27 mouse cellular contexts compared by ENCODE assay signal in the genomic region with DNA sequence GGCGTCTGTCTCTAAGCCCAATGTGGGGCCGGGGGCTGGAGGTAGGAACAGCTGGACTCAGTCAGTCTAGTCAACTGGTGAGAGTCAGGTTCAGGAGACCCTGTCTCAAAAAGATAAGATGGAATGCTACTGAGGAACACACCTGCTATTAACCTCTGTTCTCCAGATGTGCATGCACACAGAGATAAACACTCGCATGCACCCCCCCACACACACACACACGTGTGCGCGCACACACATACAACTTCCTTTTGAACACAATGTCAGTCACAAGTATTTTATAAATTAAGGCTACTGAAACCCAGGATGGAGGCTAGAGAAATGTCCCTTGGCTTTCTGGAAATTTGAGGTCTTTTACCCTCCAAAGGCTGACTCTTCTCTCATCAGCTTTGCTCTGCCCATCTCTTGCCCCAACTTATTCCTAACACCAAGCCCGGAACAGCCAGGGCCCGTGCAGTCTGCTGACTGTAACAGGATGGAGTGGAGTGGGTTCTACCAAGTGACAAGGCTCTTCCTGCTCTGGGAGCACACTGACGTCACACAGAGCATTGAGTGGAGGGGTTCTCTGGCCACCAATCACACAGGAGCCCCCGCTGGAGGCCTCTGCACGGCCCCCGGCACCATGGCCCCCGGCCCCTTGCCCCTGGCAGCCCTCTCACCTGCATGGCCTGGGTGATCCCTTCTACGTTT. TPM values are rescaled to one million over a fixed set of nuclear protein-coding genes. Genes with fewer than 3 reads are reported as not detected.
DNase-seq lines count a peak whose midpoint lies in the region; ATAC-seq and TF ChIP-seq lines count a peak whose summit lies in the region.
"Had no signal": no experiment of that assay in that cellular context is flagged by ENCODE, and none has a peak within 500 bp of the region (broad histone marks: within the 10 kb centered on the region; RNA-seq: fewer than 3 reads in every experiment).

No protein-coding gene starts in this region.

- no peaks in the 10 kb centered on the region for H3K9me3 ChIP-seq in liver, embryonic 16.5 days (replicated peaks; ENCODE audit: control insufficient read depth, low read length)
- no peaks in the 10 kb centered on the region for H3K9me3 ChIP-seq in liver, postnatal 0 days (ENCODE audit: low read length)
- H3K9me3 ChIP-seq: embryonic facial prominence, embryonic 12.5 days; embryonic facial prominence, embryonic 15.5 days; G1E; hindbrain, embryonic 10.5 days; hindbrain, embryonic 13.5 days had no signal

- H3K9ac ChIP-seq in liver, embryonic 16.5 days (ENCODE audit: low read depth, low read length), result no peak overlapping the region
- no peak overlapping the region for H3K9ac ChIP-seq in liver, postnatal 0 days (replicated peaks)
- H3K9ac ChIP-seq: embryonic facial prominence, embryonic 12.5 days; embryonic facial prominence, embryonic 15.5 days; hindbrain, embryonic 13.5 days had no signal

- intact Hi-C loops in heart, postnatal 10 days (cut with DNase I), result no loop called here

- H3K27me3 ChIP-seq in liver, embryonic 16.5 days (ENCODE audit: control insufficient read depth, insufficient read depth, low read depth, low read length), result no peaks in the 10 kb centered on the region
- H3K27me3 ChIP-seq in liver, postnatal 0 days (ENCODE audit: insufficient read depth, low read length), result no peaks in the 10 kb centered on the region
- H3K27me3 ChIP-seq: embryonic facial prominence, embryonic 12.5 days; embryonic facial prominence, embryonic 15.5 days; hindbrain, embryonic 13.5 days had no signal

- no peak for DNase-seq in liver, postnatal 0 days
- DNase-seq in naive thymus-derived CD4-positive, alpha-beta T cell, adult 2 months (ENCODE audit: low read depth), result peak; percentile 39
- DNase-seq in thymus, postnatal 10 days (ENCODE audit: low spot score in 2 of 2), result peak; percentile 27 to 45
- DNase-seq in thymus, postnatal 36 days, result peak; percentile 35 to 52
- DNase-seq in heart, postnatal 10 days, result no peak
- DNase-seq in gastrocnemius, adult 18-20 months (ENCODE audit: low spot score), result no peak
- DNase-seq in cerebellum, adult 9-10 months, result no peak
- DNase-seq: adrenal gland, postnatal 10 days; adrenal gland, postnatal 36 days; cerebellum, adult 18-20 months; cerebellum, adult 9-11 months; cerebellum, postnatal 25 days; gastrocnemius, adult 2 months; gastrocnemius, postnatal 14 days; heart, adult 11 months; heart, postnatal 36 days had no signal

- H3K4me1 ChIP-seq in liver, embryonic 16.5 days (ENCODE audit: control insufficient read depth, low read depth, low read length), result no peaks in the 10 kb centered on the region; the same call in 1 of the 2 replicates
- peaks cover 3% of the 10 kb centered on the region; the same call in 1 of the 2 replicates for H3K4me1 ChIP-seq in liver, postnatal 0 days (ENCODE audit: insufficient read depth)
- H3K4me1 ChIP-seq: embryonic facial prominence, embryonic 15.5 days; hindbrain, embryonic 13.5 days had no signal

- no peak overlapping the region for H3K27ac ChIP-seq in liver, embryonic 16.5 days (ENCODE audit: low read length)
- no peak overlapping the region for H3K27ac ChIP-seq in liver, postnatal 0 days (ENCODE audit: low read depth)
- H3K27ac ChIP-seq: embryonic facial prominence, embryonic 12.5 days; embryonic facial prominence, embryonic 15.5 days; gastrocnemius, adult 2 months; hindbrain, embryonic 10.5 days; hindbrain, embryonic 13.5 days; hindbrain, postnatal 0 days had no signal

- no peak for TF ChIP-seq EP300 in liver, postnatal 0 days (IDR thresholded peaks at IDR 0.05; ENCODE audit: low read depth)

- ATAC-seq in liver, embryonic 16.5 days (ENCODE audit: low read depth), result peak; percentile 30; the same call in 1 of the 2 replicates
- ATAC-seq in liver, postnatal 0 days, result no peak
- ATAC-seq: forebrain, embryonic 14.5 days; hindbrain, postnatal 0 days; Patski had no signal

- H3K36me3 ChIP-seq in liver, embryonic 16.5 days (ENCODE audit: control insufficient read depth, insufficient read depth), result no peaks in the 10 kb centered on the region
- no peaks in the 10 kb centered on the region for H3K36me3 ChIP-seq in liver, postnatal 0 days (replicated peaks; ENCODE audit: insufficient read depth, low read length)
- H3K36me3 ChIP-seq: embryonic facial prominence, embryonic 12.5 days; embryonic facial prominence, embryonic 15.5 days; G1E; hindbrain, embryonic 10.5 days; hindbrain, embryonic 13.5 days had no signal

- WGBS in liver, embryonic 16.5 days (ENCODE audit: insufficient replicate concordance), result 41% methylated on average over 14 of the region's 14 CpGs
- WGBS in liver, postnatal 0 days (ENCODE audit: insufficient replicate concordance), result 56% methylated on average over 14 of the region's 14 CpGs

- no peak for TF ChIP-seq CTCF in liver, postnatal 0 days (IDR thresholded peaks at IDR 0.05; ENCODE audit: low read depth)

- H3K4me2 ChIP-seq in liver, embryonic 16.5 days (ENCODE audit: low read depth, low read length), result no peak overlapping the region
- no peak overlapping the region for H3K4me2 ChIP-seq in liver, postnatal 0 days (ENCODE audit: low read depth, low read length)
- H3K4me2 ChIP-seq: embryonic facial prominence, embryonic 12.5 days; embryonic facial prominence, embryonic 15.5 days; heart, embryonic 11.5 days; hindbrain, embryonic 13.5 days had no signal

- no peak overlapping the region for H3K4me3 ChIP-seq in liver, embryonic 16.5 days (ENCODE audit: low read depth, low read length)
- no peak overlapping the region for H3K4me3 ChIP-seq in liver, postnatal 0 days (ENCODE audit: low read depth, low read length)
- H3K4me3 ChIP-seq: embryonic facial prominence, embryonic 12.5 days; embryonic facial prominence, embryonic 15.5 days; gastrocnemius, adult 2 months; hindbrain, embryonic 10.5 days; hindbrain, embryonic 13.5 days had no signal

RNA-seq across cellular contexts. Expression of a gene that starts 16.8 kb away (rescaled TPM):
- polyA plus RNA-seq in liver, embryonic 16.5 days (2015; fragmentation: Nextera tagmentation; extraction: Ambion mirVana), result 0.20 and 0.40 TPM in 2 replicates
- polyA plus RNA-seq in liver, postnatal 0 days (2015; fragmentation: Nextera tagmentation; extraction: Ambion mirVana), result 0.06 and 0.11 TPM in 2 replicates
- under 1 TPM; 0.12 TPM for total RNA-seq in heart, postnatal 10 days (2021)
- under 1 TPM; 0.09 to 0.11 TPM for total RNA-seq in gastrocnemius, adult 18-20 months (2021)
- total RNA-seq: common myeloid progenitor, adult 5-6 weeks; hindbrain, postnatal 0 days had no signal
- polyA plus RNA-seq: G1E had no signal

Comparison
In these comparisons a context has a peak if more than half of its experiments do, and no peak if none do; other contexts are left out.
1. DNase-seq: peak in naive thymus-derived CD4-positive, alpha-beta T cell, adult 2 months (single experiment), thymus, postnatal 10 days (2 of 2) and thymus, postnatal 36 days (2 of 2); none in liver, postnatal 0 days (single experiment), heart, postnatal 10 days (0 of 2), gastrocnemius, adult 18-20 months (single experiment) and cerebellum, adult 9-10 months (single experiment).